Mouse (Mus musculus) adrenal gland (tissue): ENCODE results near the gene Tgtp2.
"Not testable (repeated sequence)": the region's sequence is repeated elsewhere in the genome, so short reads cannot be mapped to it uniquely, and the experiment has no call there.

Experiments used
- intact Hi-C: fragments of 180-260 bp; cut with DNase I; formaldehyde crosslinking; loops from one replicate; pipeline ENCODE4 v1.15.1; 2025
- long read RNA-seq, 2 experiments: library from polyadenylated mRNA; unstranded; transcript quantifications; one replicate each; pipeline ENCODE4 v2.0.0; 2020; ENCODE audit warnings: borderline replicate concordance in 1 of 2; ENCODE audit not compliant: insufficient replicate concordance in 1 of 2

Gene Tgtp2
- long read RNA-seq, experiment 1, transcript Tgtp2-201 (2 exons, 2,810 nt): major isoform, 23 of 24 reads
- long read RNA-seq, experiment 1, partial matches to known transcripts: 0 of 24 reads
- long read RNA-seq, experiment 1, other reads (novel, unspliced or antisense): 1 of 24 reads
- long read RNA-seq, experiment 2, transcript Tgtp2-201 (2 exons, 2,810 nt): major isoform, 19 of 21 reads
- long read RNA-seq, experiment 2, partial matches to known transcripts: 0 of 21 reads
- long read RNA-seq, experiment 2, other reads (novel, unspliced or antisense): 2 of 21 reads

- intact Hi-C loops: not testable (repeated sequence)
These were observed at the start of gene Tgtp2 for GRCm38 (mm10) chr11:49063713-49064469. Gene Tgtp2 (minus strand): TSS chr11:49064206.

- intact Hi-C loops: no loop called here
These were observed 48.7 kb upstream of the Tgtp2 start for GRCm38 (mm10) chr11:49112624-49113219.

- intact Hi-C loops: no loop called here
These were observed 47.0 kb upstream of the Tgtp2 start for GRCm38 (mm10) chr11:49111000-49111399.

GRCm38 (mm10) chr11:49108833-49109232, 44.8 kb upstream of the Tgtp2 start:
- intact Hi-C loops: loop anchor here (5.0 kb wide), 2 partner anchors 163 to 332 kb away; no protein-coding TSS in a partner anchor

GRCm38 (mm10) chr11:49107650-49108537, 43.9 kb upstream of the Tgtp2 start:
- intact Hi-C loops: loop anchor here (5.0 kb wide), 2 partner anchors 164 to 331 kb away; no protein-coding TSS in a partner anchor

- intact Hi-C loops: loop anchor here (5.0 kb wide), 2 partner anchors 167 to 328 kb away; no protein-coding TSS in a partner anchor
These were observed 41.7 kb upstream of the Tgtp2 start for GRCm38 (mm10) chr11:49105752-49106151.

GRCm38 (mm10) chr11:49103047-49103693, 39.2 kb upstream of the Tgtp2 start:
- intact Hi-C loops: loop anchor here (2.0 to 5.0 kb wide), 2 partner anchors 228 to 311 kb away; no protein-coding TSS in a partner anchor

GRCm38 (mm10) chr11:49101500-49101899, 37.5 kb upstream of the Tgtp2 start:
- intact Hi-C loops: loop anchor here (5.0 kb wide), 1 partner anchor 309 kb away; no protein-coding TSS in a partner anchor

GRCm38 (mm10) chr11:49100409-49100808, 36.4 kb upstream of the Tgtp2 start:
- intact Hi-C loops: loop anchor here (5.0 kb wide), 1 partner anchor 308 kb away; no protein-coding TSS in a partner anchor

GRCm38 (mm10) chr11:49095367-49095766, 31.4 kb upstream of the Tgtp2 start:
- intact Hi-C loops: no loop called here

- intact Hi-C loops: no loop called here
These were observed 30.1 kb upstream of the Tgtp2 start for GRCm38 (mm10) chr11:49093861-49094660.

- intact Hi-C loops: no loop called here
These were observed 28.8 kb upstream of the Tgtp2 start for GRCm38 (mm10) chr11:49092786-49093185.

- intact Hi-C loops: no loop called here
These were observed 28.1 kb upstream of the Tgtp2 start for GRCm38 (mm10) chr11:49092053-49092586.

- intact Hi-C loops: no loop called here
These were observed 27.2 kb upstream of the Tgtp2 start for GRCm38 (mm10) chr11:49091171-49091570.

- intact Hi-C loops: no loop called here
These were observed 26.5 kb upstream of the Tgtp2 start for GRCm38 (mm10) chr11:49090551-49090950.

GRCm38 (mm10) chr11:49089735-49090507, 25.9 kb upstream of the Tgtp2 start:
- intact Hi-C loops: no loop called here

- intact Hi-C loops: no loop called here
These were observed 25.1 kb upstream of the Tgtp2 start for GRCm38 (mm10) chr11:49088990-49089652.
